Mouse (Mus musculus): ENCODE data around the gene Sfxn2. TPM values are rescaled to one million over a fixed set of nuclear protein-coding genes. Genes with fewer than 3 reads are reported as not detected.

The Sfxn2 gene
- polyA plus RNA-seq, 1 experiment from 2014 or later, result 16.7 TPM

- WGBS, result 62% methylated on average over 9 of the region's 9 CpGs
- H3K27me3 ChIP-seq (replicated peaks; ENCODE audit: control insufficient read depth, insufficient read depth, low read length), result no peaks in the 10 kb centered on the region
These were observed 45.2 kb downstream of the Sfxn2 start for GRCm38 (mm10) chr19:46618322-46618721.

GRCm38 (mm10) chr19:46619001-46619400 is 45.8 kb downstream of the Sfxn2 start:
- DNase-seq (ENCODE audit: low spot score), result peak; percentile 65

More at GRCm38 (mm10) chr19:46618322-46618721, 45.2 kb downstream of the Sfxn2 start:
- peaks cover 55% of the 10 kb centered on the region for H3K4me1 ChIP-seq (ENCODE audit: control insufficient read depth, insufficient read depth, low read length)
- H3K36me3 ChIP-seq (ENCODE audit: control insufficient read depth, insufficient read depth, low read length), result peaks cover 14% of the 10 kb centered on the region
- no peak overlapping the region for H3K4me2 ChIP-seq (ENCODE audit: low read depth, low read length)
- no peak overlapping the region for H3K4me3 ChIP-seq (ENCODE audit: low read depth, low read length)
- no peak for ATAC-seq (ENCODE audit: low read depth)
- H3K9me3 ChIP-seq (ENCODE audit: control insufficient read depth, low read length), result no peaks in the 10 kb centered on the region
- DNase-seq (ENCODE audit: low spot score), result no peak
- no peak overlapping the region for H3K27ac ChIP-seq (replicated peaks; ENCODE audit: low read depth, low read length)
- no peak overlapping the region for H3K9ac ChIP-seq (ENCODE audit: low read depth, low read length)

DNA sequence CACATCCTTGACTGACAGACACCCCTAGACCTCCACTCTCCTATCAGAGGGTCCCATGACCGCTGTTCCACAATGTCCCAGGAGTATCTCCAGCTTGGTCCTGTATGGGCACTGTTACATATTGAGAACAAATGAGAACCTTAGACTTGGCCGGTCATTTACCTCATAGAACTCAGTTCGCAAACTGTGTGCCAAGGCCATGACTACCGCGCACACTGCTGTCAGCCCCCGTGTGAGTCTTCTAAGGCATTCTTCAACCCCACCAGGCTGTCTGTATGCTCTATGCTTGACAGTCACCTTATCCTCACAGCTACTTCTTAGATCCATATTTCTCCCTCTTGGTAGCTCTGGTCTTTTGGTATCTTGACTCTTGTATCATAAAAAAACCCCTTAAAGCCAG is 46.4 kb downstream of the Sfxn2 start:
- ATAC-seq (ENCODE audit: low read depth) (no peak), DNase-seq (ENCODE audit: low spot score) (no peak)
- 92% methylated on average over 6 of the region's 6 CpGs for WGBS
- no peak overlapping the region for H3K4me3 ChIP-seq (ENCODE audit: low read depth, low read length)
- H3K9ac ChIP-seq (ENCODE audit: low read depth, low read length), result no peak overlapping the region
- peaks cover 66% of the 10 kb centered on the region for H3K4me1 ChIP-seq (ENCODE audit: control insufficient read depth, insufficient read depth, low read length)
- no peaks in the 10 kb centered on the region for H3K9me3 ChIP-seq (ENCODE audit: control insufficient read depth, low read length)
- H3K36me3 ChIP-seq (ENCODE audit: control insufficient read depth, insufficient read depth, low read length), result 0 out of 2 replicates have a peak, but pooled peaks cover 4% of the 10 kb centered on the region
- H3K27ac ChIP-seq (replicated peaks; ENCODE audit: low read depth, low read length), result peak overlapping the region; percentile 8
- H3K27me3 ChIP-seq (replicated peaks; ENCODE audit: control insufficient read depth, insufficient read depth, low read length), result no peaks in the 10 kb centered on the region
- no peak overlapping the region for H3K4me2 ChIP-seq (ENCODE audit: low read depth, low read length)

More at GRCm38 (mm10) chr19:46619001-46619400, 45.8 kb downstream of the Sfxn2 start:
- Histone ChIP-seq H3K27ac (replicated peaks; ENCODE audit: low read depth, low read length) (peak overlapping the region; percentile 41; the same call in 1 of the 2 replicates), H3K9ac (ENCODE audit: low read depth, low read length) (no peak overlapping the region; the same call in 1 of the 2 replicates), H3K4me1 (ENCODE audit: control insufficient read depth, insufficient read depth, low read length) (peaks cover 62% of the 10 kb centered on the region), H3K4me2 (ENCODE audit: low read depth, low read length) (no peak overlapping the region), H3K36me3 (ENCODE audit: control insufficient read depth, insufficient read depth, low read length) (peaks cover 7% of the 10 kb centered on the region; the same call in 1 of the 2 replicates), H3K27me3 (replicated peaks; ENCODE audit: control insufficient read depth, insufficient read depth, low read length) (no peaks in the 10 kb centered on the region), H3K4me3 (ENCODE audit: low read depth, low read length) (no peak overlapping the region), H3K9me3 (ENCODE audit: control insufficient read depth, low read length) (no peaks in the 10 kb centered on the region)
- ATAC-seq (ENCODE audit: low read depth), result no peak
- WGBS, result 47% methylated on average over 19 of the region's 19 CpGs

GRCm38 (mm10) chr19:46620016-46620808 is 47.0 kb downstream of the Sfxn2 start:
- Histone ChIP-seq H3K9ac (ENCODE audit: low read depth, low read length) (0 out of 2 replicates have a peak overlapping the region, but pooled peaks have one; percentile 25), H3K4me1 (ENCODE audit: control insufficient read depth, insufficient read depth, low read length) (peaks cover 72% of the 10 kb centered on the region)

GRCm38 (mm10) chr19:46621236-46622183 is 48.3 kb downstream of the Sfxn2 start:
- ATAC-seq (ENCODE audit: low read depth) (no peak), DNase-seq (ENCODE audit: low spot score) (no peak)
- 66% methylated on average over 19 of the region's 19 CpGs for WGBS
- H3K4me1 ChIP-seq (ENCODE audit: control insufficient read depth, insufficient read depth, low read length), result peaks cover 73% of the 10 kb centered on the region
- peaks cover 14% of the 10 kb centered on the region for H3K36me3 ChIP-seq (ENCODE audit: control insufficient read depth, insufficient read depth, low read length)
- no peak overlapping the region for H3K4me3 ChIP-seq (ENCODE audit: low read depth, low read length)
- no peak overlapping the region for H3K4me2 ChIP-seq (ENCODE audit: low read depth, low read length)
- no peak overlapping the region for H3K9ac ChIP-seq (ENCODE audit: low read depth, low read length)
- no peaks in the 10 kb centered on the region for H3K9me3 ChIP-seq (ENCODE audit: control insufficient read depth, low read length)
- no peaks in the 10 kb centered on the region for H3K27me3 ChIP-seq (replicated peaks; ENCODE audit: control insufficient read depth, insufficient read depth, low read length)
- peak overlapping the region; percentile 89 for H3K27ac ChIP-seq (replicated peaks; ENCODE audit: low read depth, low read length)

More at GRCm38 (mm10) chr19:46620016-46620808, 47.0 kb downstream of the Sfxn2 start:
- Histone ChIP-seq H3K27me3 (replicated peaks; ENCODE audit: control insufficient read depth, insufficient read depth, low read length) (no peaks in the 10 kb centered on the region), H3K4me3 (ENCODE audit: low read depth, low read length) (no peak overlapping the region), H3K4me2 (ENCODE audit: low read depth, low read length) (0 out of 2 replicates have a peak overlapping the region, but pooled peaks have one; percentile 1), H3K36me3 (ENCODE audit: control insufficient read depth, insufficient read depth, low read length) (peaks cover 11% of the 10 kb centered on the region), H3K27ac (replicated peaks; ENCODE audit: low read depth, low read length) (peak overlapping the region; percentile 25), H3K9me3 (ENCODE audit: control insufficient read depth, low read length) (no peaks in the 10 kb centered on the region)
- 44% methylated on average over 14 of the region's 14 CpGs for WGBS
- peak; percentile 78 for DNase-seq (ENCODE audit: low spot score)
- peak; percentile 41 for ATAC-seq (ENCODE audit: low read depth)

GRCm38 (mm10) chr19:46622659-46623193 is 49.6 kb downstream of the Sfxn2 start:
- ATAC-seq (ENCODE audit: low read depth) (no peak), DNase-seq (ENCODE audit: low spot score) (no peak)
- Histone ChIP-seq H3K36me3 (ENCODE audit: control insufficient read depth, insufficient read depth, low read length) (peaks cover 14% of the 10 kb centered on the region), H3K4me1 (ENCODE audit: control insufficient read depth, insufficient read depth, low read length) (peaks cover 70% of the 10 kb centered on the region), H3K4me3 (ENCODE audit: low read depth, low read length) (peak overlapping the region; percentile 32), H3K27me3 (replicated peaks; ENCODE audit: control insufficient read depth, insufficient read depth, low read length) (no peaks in the 10 kb centered on the region), H3K4me2 (ENCODE audit: low read depth, low read length) (peak overlapping the region; percentile 58), H3K9ac (ENCODE audit: low read depth, low read length) (peak overlapping the region; percentile 47), H3K27ac (replicated peaks; ENCODE audit: low read depth, low read length) (peak overlapping the region; percentile 89), H3K9me3 (ENCODE audit: control insufficient read depth, low read length) (no peaks in the 10 kb centered on the region)
- WGBS, result 26% methylated on average over 9 of the region's 12 CpGs

- Histone ChIP-seq H3K27me3 (replicated peaks; ENCODE audit: control insufficient read depth, insufficient read depth, low read length) (no peaks in the 10 kb centered on the region), H3K4me2 (ENCODE audit: low read depth, low read length) (peak overlapping the region; percentile 58), H3K27ac (replicated peaks; ENCODE audit: low read depth, low read length) (peak overlapping the region; percentile 89), H3K4me1 (ENCODE audit: control insufficient read depth, insufficient read depth, low read length) (peaks cover 70% of the 10 kb centered on the region), H3K9ac (ENCODE audit: low read depth, low read length) (peak overlapping the region; percentile 47), H3K9me3 (ENCODE audit: control insufficient read depth, low read length) (no peaks in the 10 kb centered on the region), H3K4me3 (ENCODE audit: low read depth, low read length) (peak overlapping the region; percentile 32), H3K36me3 (ENCODE audit: control insufficient read depth, insufficient read depth, low read length) (peaks cover 10% of the 10 kb centered on the region)
- DNase-seq (ENCODE audit: low spot score) (peak; percentile 89), ATAC-seq (ENCODE audit: low read depth) (peak; percentile 85)
- 3% methylated on average over 16 of the region's 16 CpGs for WGBS
These were observed 50.1 kb downstream of the Sfxn2 start for GRCm38 (mm10) chr19:46623194-46623667.

All from embryonic facial prominence, embryonic 14.5 days (tissue).